Mouse (Mus musculus) testis, adult 2 months (tissue): ENCODE data around the gene Traip.

Source experiments
- CTCF ChIP-seq: fragments of 200-500 bp; IDR thresholded peaks from 2 replicates; pipeline ENCODE4 v1.5.1; 2012; ENCODE audit warnings: low read depth, mild to moderate bottlenecking, inconsistent platforms, low read length, moderate library complexity; ENCODE audit not compliant: control insufficient read depth, insufficient read depth, insufficient replicate concordance
- POLR2A ChIP-seq: fragments of 200-500 bp; IDR thresholded peaks from 2 replicates; pipeline ENCODE4 v1.6.1; 2012; ENCODE audit warnings: low read depth, mild to moderate bottlenecking, inconsistent platforms, low read length, moderate library complexity; ENCODE audit not compliant: control insufficient read depth

DNA sequence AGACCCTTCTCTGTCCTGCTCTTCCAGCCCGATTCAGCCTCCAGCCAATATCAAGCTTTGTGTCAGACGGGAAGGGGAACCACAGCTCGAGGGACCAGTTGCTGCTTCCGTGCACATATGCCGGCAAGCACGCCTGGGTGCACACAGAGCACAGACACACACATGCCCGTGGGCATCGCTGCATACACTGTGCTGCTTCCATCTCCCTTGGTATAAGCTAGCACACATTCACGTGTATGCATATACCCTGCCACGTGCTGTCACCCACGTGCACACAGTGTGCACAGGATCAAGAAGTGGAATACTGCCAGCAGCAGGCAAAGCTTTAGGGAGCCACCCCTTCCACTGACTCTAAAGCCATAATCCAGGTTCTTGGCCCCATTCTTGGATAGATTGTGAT is 15.8 kb upstream of the Traip start:
- no peak for TF ChIP-seq CTCF
- TF ChIP-seq POLR2A = no peak
